Mouse (Mus musculus): ENCODE measurements around the gene Shisa9. TPM values are rescaled to one million over a fixed set of nuclear protein-coding genes. Genes with fewer than 3 reads are reported as not detected.

Gene Shisa9
- total RNA-seq, 2 experiments from 2014 or later: not detected

DNA sequence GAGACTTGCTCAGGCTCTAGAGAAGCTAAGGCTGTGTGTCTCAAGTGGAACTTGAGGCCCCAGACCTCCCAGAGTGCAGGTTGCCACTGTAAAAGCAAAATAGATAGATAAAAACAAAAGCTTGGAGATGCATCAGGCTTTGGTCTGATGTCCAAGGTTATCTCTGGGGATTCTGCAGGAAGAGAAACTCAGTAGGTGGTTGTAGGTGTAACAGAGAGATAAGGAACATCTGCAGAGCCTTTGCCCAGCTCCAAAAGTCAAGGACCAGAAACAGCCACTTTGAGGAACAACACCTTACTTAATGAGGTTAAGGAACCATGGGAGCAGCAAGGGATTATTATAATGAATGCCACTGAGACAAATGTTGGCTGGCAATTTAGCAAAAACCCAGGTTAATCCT lies 319.5 kb downstream of the Shisa9 start:
- ATAC-seq (replicated peaks; ENCODE audit: poor library complexity): no peak

DNA sequence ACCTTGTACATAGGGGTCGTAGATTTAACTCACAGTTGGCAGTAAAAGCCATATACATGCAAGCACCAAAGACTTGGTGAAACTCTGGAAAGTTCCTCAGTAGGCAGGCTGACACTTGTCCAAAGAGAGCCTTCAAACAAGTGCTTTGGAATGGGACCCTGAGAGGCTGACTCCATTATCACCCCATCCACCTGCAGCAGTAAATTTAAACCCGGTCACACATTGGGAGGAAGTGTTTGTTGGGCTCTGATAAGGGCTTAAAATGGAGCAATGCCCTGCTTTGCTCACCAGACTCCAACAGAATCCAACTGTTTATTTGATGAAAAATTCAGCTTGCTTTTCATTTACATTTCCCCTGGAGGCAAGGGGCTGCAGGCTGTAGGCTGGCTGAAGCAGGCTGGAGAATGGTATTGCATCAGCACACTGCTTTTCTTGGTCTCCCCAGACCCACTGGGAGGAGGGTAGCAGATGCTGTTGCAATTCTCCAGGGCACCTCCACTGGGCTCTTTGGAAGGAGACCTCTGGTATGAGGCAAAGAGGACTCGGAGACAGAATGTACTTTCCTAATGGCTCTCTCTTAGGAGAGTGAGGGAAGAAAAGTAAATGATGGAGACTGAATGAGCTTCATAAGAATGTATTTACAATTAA lies 323.5 kb downstream of the Shisa9 start:
- ATAC-seq (replicated peaks; ENCODE audit: poor library complexity): peak; percentile 97

DNA sequence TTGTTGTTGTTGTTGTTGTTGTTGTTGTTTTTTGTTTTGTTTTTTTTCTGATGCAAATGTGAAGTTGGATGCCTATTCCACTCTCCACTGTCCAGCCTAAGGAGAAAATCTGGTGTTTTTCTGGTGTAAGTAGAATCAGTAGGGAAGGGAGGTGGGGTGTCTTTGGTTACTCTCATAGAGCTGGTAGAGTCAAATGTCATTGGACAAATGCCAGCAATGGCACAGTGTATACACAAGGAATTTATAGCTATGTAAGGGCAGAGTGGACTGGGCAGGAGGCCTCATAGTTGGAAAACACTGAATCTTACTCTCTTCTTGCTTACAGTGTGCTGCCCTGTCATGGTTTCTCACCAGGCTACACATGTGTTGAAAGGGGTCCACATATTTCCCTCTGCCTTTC lies 325.9 kb downstream of the Shisa9 start:
- ATAC-seq (replicated peaks; ENCODE audit: poor library complexity): no peak

DNA sequence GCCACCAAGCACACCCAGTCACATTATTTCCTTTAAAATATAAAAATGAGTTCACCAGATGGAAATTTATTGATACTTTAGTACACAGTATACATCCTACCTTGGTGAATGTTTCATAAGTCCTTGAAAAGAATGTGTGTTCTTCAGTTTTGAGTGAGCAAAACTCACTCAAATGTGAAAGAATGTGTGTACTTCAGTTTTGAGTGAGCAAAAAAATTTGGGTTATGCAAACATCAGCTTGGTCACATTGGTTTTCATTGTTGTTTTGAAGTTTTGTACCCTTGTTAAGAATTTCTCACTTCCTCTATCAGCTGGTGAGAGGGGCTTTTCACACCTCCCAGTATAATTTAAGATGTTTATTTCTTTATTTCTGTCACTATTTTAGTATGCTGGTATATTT lies 331.7 kb downstream of the Shisa9 start:
- ATAC-seq (replicated peaks; ENCODE audit: poor library complexity): no peak

Other genes with a start within 250 kb of the Shisa9 start
- 22.5 and 23.7 TPM in 2 replicates for gene Cpped1, start 74.7 kb upstream of the Shisa9 start, total RNA-seq (2015)
- gene Cpped1, start 74.7 kb upstream of the Shisa9 start, total RNA-seq (2017): 13.1 and 16.6 TPM in 2 replicates